Comparison of ENCODE assay signal across 11 mouse cellular contexts in the genomic region with DNA sequence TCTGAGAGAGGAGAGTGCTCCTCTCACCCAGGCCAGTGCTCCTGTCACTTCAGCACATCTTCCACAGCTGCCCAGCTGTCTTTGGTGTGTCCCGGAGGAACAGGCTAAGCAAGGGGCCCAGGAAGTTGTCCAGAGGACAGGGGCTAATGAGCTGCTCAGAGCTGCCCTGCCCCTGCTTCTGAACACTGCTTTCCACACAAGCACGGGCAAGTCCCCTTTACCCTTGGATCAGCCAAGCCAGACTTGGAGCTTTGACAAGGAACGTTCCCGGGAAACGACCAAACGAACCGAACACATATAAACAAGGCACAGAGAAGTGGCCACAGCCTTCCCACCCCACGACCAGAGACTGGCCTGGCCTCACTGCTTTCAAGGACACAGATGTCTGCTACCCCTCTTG. TPM values are rescaled to one million over a fixed set of nuclear protein-coding genes. Genes with fewer than 3 reads are reported as not detected.
DNase-seq lines count a peak whose midpoint lies in the region.
"Had no signal": no experiment of that assay in that cellular context is flagged by ENCODE, and none has a peak within 500 bp of the region (broad histone marks: within the 10 kb centered on the region; RNA-seq: fewer than 3 reads in every experiment).

No protein-coding gene starts in this region.

- no peaks in the 10 kb centered on the region for H3K36me3 ChIP-seq in embryonic facial prominence, embryonic 10.5 days (replicated peaks)

- no peaks in the 10 kb centered on the region for H3K9me3 ChIP-seq in embryonic facial prominence, embryonic 10.5 days

- H3K27me3 ChIP-seq in embryonic facial prominence, embryonic 10.5 days (replicated peaks; ENCODE audit: low read depth, poor library complexity, severe bottlenecking), result peaks cover 15% of the 10 kb centered on the region

- H3K4me3 ChIP-seq in embryonic facial prominence, embryonic 10.5 days, result no peak overlapping the region
- H3K4me3 ChIP-seq: myocyte had no signal

- WGBS in embryonic facial prominence, embryonic 10.5 days, result 41% methylated on average over 8 of the region's 8 CpGs

- peak; percentile 54 for DNase-seq in kidney, adult 9 months
- DNase-seq in kidney, postnatal 4 days, result no peak
- DNase-seq in embryonic facial prominence, embryonic 10.5 days (ENCODE audit: low spot score), result no peak
- peak; percentile 48 for DNase-seq in heart, postnatal 4 days
- peak; percentile 73 for DNase-seq in lung, postnatal 14 days
- no peak for DNase-seq in cerebellum, postnatal 25 days
- DNase-seq in layer of hippocampus, adult 18-20 months (ENCODE audit: low spot score in 2 of 2), result no peak
- DNase-seq: layer of hippocampus, postnatal 36 days; retina, postnatal 1 day had no signal

- peaks cover 65% of the 10 kb centered on the region for H3K4me1 ChIP-seq in embryonic facial prominence, embryonic 10.5 days

- H3K27ac ChIP-seq in embryonic facial prominence, embryonic 10.5 days (replicated peaks), result peak overlapping the region; percentile 27; the same call in 1 of the 2 replicates

RNA-seq across cellular contexts. Expression of gene Tnfrsf1a, which starts 5.1 kb away (rescaled TPM):
- 33.4 and 34.8 TPM in 2 replicates for polyA plus RNA-seq in embryonic facial prominence, embryonic 10.5 days (2016; fragmentation: Nextera tagmentation; extraction: Ambion mirVana)
- 10 to 100 TPM; 63.3 to 65.2 TPM for total RNA-seq in heart, postnatal 4 days (2021)
- 10 to 100 TPM; 11.7 to 11.8 TPM for total RNA-seq in layer of hippocampus, adult 18-20 months (2021)

RNA-seq across cellular contexts. Expression of gene Scnn1a, which starts 23.6 kb away (rescaled TPM):
- polyA plus RNA-seq in embryonic facial prominence, embryonic 10.5 days (2016; fragmentation: Nextera tagmentation; extraction: Ambion mirVana), result 0.57 and 0.87 TPM in 2 replicates
- total RNA-seq in heart, postnatal 4 days (2021), result 1 to 10 TPM in 1 of 2 experiments, under 1 TPM in 1; 0.83 to 1.1 TPM
- total RNA-seq in layer of hippocampus, adult 18-20 months (2021), result 1 to 10 TPM; 3.6 to 6.6 TPM

RNA-seq across cellular contexts. Expression of gene Ltbr, which starts 30.4 kb away (rescaled TPM):
- 26.9 and 28.8 TPM in 2 replicates for polyA plus RNA-seq in embryonic facial prominence, embryonic 10.5 days (2016; fragmentation: Nextera tagmentation; extraction: Ambion mirVana)
- total RNA-seq in heart, postnatal 4 days (2021), result 10 to 100 TPM; 49.2 to 53.7 TPM
- 1 to 10 TPM; 6.5 to 7.4 TPM for total RNA-seq in layer of hippocampus, adult 18-20 months (2021)

RNA-seq across cellular contexts. Expression of gene Plekhg6, which starts 36.5 kb away (rescaled TPM):
- polyA plus RNA-seq in embryonic facial prominence, embryonic 10.5 days (2016; fragmentation: Nextera tagmentation; extraction: Ambion mirVana), result 0.21 and 0.32 TPM in 2 replicates
- total RNA-seq in heart, postnatal 4 days (2021), result not detected
- under 1 TPM; 0.13 to 0.17 TPM for total RNA-seq in layer of hippocampus, adult 18-20 months (2021)

RNA-seq across cellular contexts. Expression of gene Tuba3a, which starts 58.2 kb away (rescaled TPM):
- 0.16 and 0.19 TPM in 2 replicates for polyA plus RNA-seq in embryonic facial prominence, embryonic 10.5 days (2016; fragmentation: Nextera tagmentation; extraction: Ambion mirVana)
- total RNA-seq in heart, postnatal 4 days (2021), result not detected
- total RNA-seq in layer of hippocampus, adult 18-20 months (2021), result not detected
- total RNA-seq: layer of hippocampus, postnatal 36 days had no signal
- polyA plus RNA-seq: hindbrain, embryonic 11.5 days; myocyte had no signal

Comparison
In these comparisons a context has a peak if more than half of its experiments do, and no peak if none do; other contexts are left out.
1. DNase-seq: peak in kidney, adult 9 months (single experiment), heart, postnatal 4 days (single experiment) and lung, postnatal 14 days (single experiment); none in kidney, postnatal 4 days (0 of 2), embryonic facial prominence, embryonic 10.5 days (single experiment), cerebellum, postnatal 25 days (0 of 2) and layer of hippocampus, adult 18-20 months (0 of 2).
2. RNA of gene Tnfrsf1a, which starts 5.1 kb away (total RNA-seq): 63.3 to 65.2 TPM in heart, postnatal 4 days; 11.7 to 11.8 TPM in layer of hippocampus, adult 18-20 months; every median in the first group is over 4 times any median in the second.
3. RNA of gene Ltbr, which starts 30.4 kb away (total RNA-seq): 49.2 to 53.7 TPM in heart, postnatal 4 days; 6.5 to 7.4 TPM in layer of hippocampus, adult 18-20 months; every median in the first group is over 4 times any median in the second.